Mouse (Mus musculus) cerebellum, adult 8-10 months (tissue): ENCODE measurements around the gene Olfr406.

Experiments
- DNase-seq: peaks from one replicate; pipeline ENCODE4 v3.0.0; 2022

Olfr406 gene

DNA sequence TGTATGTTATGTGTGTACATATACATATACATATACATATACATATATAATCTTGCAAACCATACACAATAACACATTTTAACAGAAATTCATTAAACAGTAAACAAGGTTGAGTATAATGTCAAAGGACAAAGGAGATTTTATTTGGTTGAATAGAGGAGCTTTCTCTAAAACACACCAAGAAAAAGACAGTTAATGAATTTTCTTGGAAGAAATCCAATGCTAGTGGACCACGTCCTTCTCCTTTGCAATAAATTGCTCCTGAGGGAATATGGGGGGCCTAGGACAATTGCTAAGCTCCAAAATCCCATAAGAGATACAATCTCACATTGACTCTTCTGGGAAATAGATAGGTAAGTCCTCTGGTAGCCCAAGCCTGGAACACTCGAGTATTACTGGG is at the start of gene Olfr406:
Olfr406 (plus strand) TSS at position 301 of the 400 bp plus-strand sequence.
- DNase-seq: no peak

- DNase-seq: no peak
These were observed 48.3 kb upstream of the Olfr406 start, which contains the start of gene Olfr43 for GRCm38 (mm10) chr11:74211279-74211678. Gene Olfr43, minus strand, starts transcription at chr11:74211379.

GRCm38 (mm10) chr11:74241201-74241600 is 18.4 kb upstream of the Olfr406 start:
- no peak for DNase-seq

- no peak for DNase-seq
These were observed 23.8 kb downstream of the Olfr406 start, which contains the start of gene Olfr59 for GRCm38 (mm10) chr11:74283436-74283835. Gene Olfr59, plus strand, starts transcription at chr11:74283736.

DNA sequence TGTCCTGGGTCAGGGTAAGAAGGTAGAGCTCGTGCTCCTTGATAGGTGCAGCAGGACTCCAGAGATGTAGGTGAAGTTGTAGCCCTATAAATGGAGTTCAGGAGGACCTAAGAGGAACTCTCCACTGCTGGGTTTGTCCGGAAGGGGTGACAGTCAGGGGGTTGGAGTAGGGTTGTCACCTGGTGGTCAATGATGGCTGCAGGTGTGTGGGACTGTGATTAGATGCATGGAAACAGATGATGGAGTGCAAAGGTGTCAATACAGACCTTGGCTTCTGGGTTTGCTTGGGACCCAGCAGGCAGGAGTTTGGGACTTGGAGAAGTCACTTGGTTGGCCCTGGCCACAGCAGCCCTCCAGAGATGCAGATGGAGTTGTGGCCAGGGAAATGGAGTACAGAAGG is 27.6 kb downstream of the Olfr406 start:
- DNase-seq: no peak
